Mouse (Mus musculus) CH12.LX (cell line): ENCODE results near the gene Tnfrsf26.

Experiments
- CTCF ChIP-seq, 2 experiments: IDR thresholded peaks in 1 of 2; conservative IDR thresholded peaks in 1 of 2; 2 replicates each; pipeline ENCODE4 v1.5.1; 2011 to 2012; ENCODE audit warnings: low read depth in 2 of 2, low read length in 2 of 2, improper control_type of control experiment in 1 of 2, inconsistent platforms in 1 of 2, mild to moderate bottlenecking in 1 of 2, moderate library complexity in 1 of 2
- EP300 ChIP-seq: IDR thresholded peaks from 2 replicates; pipeline ENCODE4 v1.6.1; 2011; ENCODE audit warnings: low read length, improper control_type of control experiment
- IRF4 ChIP-seq: IDR thresholded peaks from 2 replicates; pipeline ENCODE4 v1.6.1; 2014; ENCODE audit warnings: low read depth, mild to moderate bottlenecking, inconsistent platforms, low read length, improper control_type of control experiment
- KAT2A ChIP-seq: IDR thresholded peaks from 2 replicates; pipeline ENCODE4 v1.6.1; 2012; ENCODE audit warnings: low read length, improper control_type of control experiment, inconsistent platforms; ENCODE audit not compliant: insufficient replicate concordance
- PAX5 ChIP-seq: IDR thresholded peaks from 2 replicates; pipeline ENCODE4 v1.6.1; 2012; ENCODE audit warnings: low read length, inconsistent platforms, mixed read lengths
- POLR2A ChIP-seq: IDR thresholded peaks from 2 replicates; pipeline ENCODE4 v1.6.1; 2011; ENCODE audit warnings: low read depth, mild to moderate bottlenecking, improper control_type of control experiment, low read length
- POLR2AphosphoS2 ChIP-seq: IDR thresholded peaks from 2 replicates; pipeline ENCODE4 v1.6.1; 2011; ENCODE audit warnings: low read depth, low read length, improper control_type of control experiment
- TCF12 ChIP-seq: IDR thresholded peaks from 2 replicates; pipeline ENCODE4 v1.6.1; 2014; ENCODE audit warnings: low read depth, mild to moderate bottlenecking, inconsistent platforms, low read length, improper control_type of control experiment

GRCm38 (mm10) chr7:143660797-143661196, 32.3 kb upstream of the Tnfrsf26 start:
- no peak for TF ChIP-seq CTCF (conservative IDR thresholded peaks at IDR 0.05 in 1 of 2, IDR thresholded peaks at IDR 0.05 in 1 of 2; ENCODE audit: low read depth in 2 of 2, low read length in 2 of 2)
- TF ChIP-seq PAX5, result no peak
- TF ChIP-seq KAT2A, result no peak
- no peak for TF ChIP-seq POLR2AphosphoS2
- no peak for TF ChIP-seq EP300
- TF ChIP-seq POLR2A, result no peak
- no peak for TF ChIP-seq TCF12
- TF ChIP-seq IRF4, result no peak
